ENCODE assay signal across 19 mouse cellular contexts in genomic region chr1:38695089-38695811, GRCm38 (mm10).
"Had no signal": no experiment of that assay in that cellular context is flagged by ENCODE, and none has a peak within 500 bp of the region (broad histone marks: within the 10 kb centered on the region; RNA-seq: fewer than 3 reads in every experiment).

No protein-coding gene starts in this region.

- H3K4me3 ChIP-seq: liver, embryonic 15.5 days; lung, embryonic 15.5 days; midbrain, embryonic 13.5 days; midbrain, embryonic 15.5 days; neural tube, embryonic 13.5 days; neural tube, embryonic 15.5 days; stomach, embryonic 15.5 days had no signal

- H3K36me3 ChIP-seq: liver, embryonic 15.5 days; lung, embryonic 15.5 days; midbrain, embryonic 13.5 days; midbrain, embryonic 15.5 days; neural tube, embryonic 13.5 days; neural tube, embryonic 15.5 days; stomach, embryonic 15.5 days had no signal

- DNase-seq: liver, postnatal 0 days; lung, adult 2 months; lung, postnatal 14 days; lung, postnatal 36 days; right cerebral cortex, adult 18-20 months; right cerebral cortex, postnatal 14 days; thymus, adult 18-20 months; thymus, postnatal 14 days; thymus, postnatal 36 days had no signal

- H3K9me3 ChIP-seq: liver, embryonic 15.5 days; lung, embryonic 15.5 days; megakaryocyte, embryonic 14.5 days; midbrain, embryonic 13.5 days; midbrain, embryonic 15.5 days; neural tube, embryonic 13.5 days; neural tube, embryonic 15.5 days; stomach, embryonic 15.5 days had no signal

- H3K27me3 ChIP-seq: liver, embryonic 15.5 days; lung, embryonic 15.5 days; midbrain, embryonic 13.5 days; midbrain, embryonic 15.5 days; neural tube, embryonic 13.5 days; neural tube, embryonic 15.5 days had no signal

- H3K4me1 ChIP-seq: liver, embryonic 15.5 days; stomach, embryonic 15.5 days had no signal

- H3K27ac ChIP-seq: liver, embryonic 15.5 days; lung, embryonic 15.5 days; macrophage; midbrain, embryonic 13.5 days; neural tube, embryonic 13.5 days; neural tube, embryonic 15.5 days; stomach, embryonic 15.5 days; stomach, postnatal 0 days had no signal
